Mouse (Mus musculus): ENCODE data around the gene Ubn2.
"Not testable (repeated sequence)": the region's sequence is repeated elsewhere in the genome, so short reads cannot be mapped to it uniquely, and the experiment has no call there.

Ubn2 gene

GRCm38 (mm10) chr6:38433261-38434033 is at the start of gene Ubn2:
Gene Ubn2 (plus strand): TSS chr6:38433950.
- peak; percentile 93 to 98 for DNase-seq (ENCODE audit: low spot score in 2 of 2)

GRCm38 (mm10) chr6:38389671-38390070 is 44.1 kb upstream of the Ubn2 start:
- no peak for DNase-seq (ENCODE audit: low spot score in 2 of 2)

- DNase-seq (ENCODE audit: low spot score in 2 of 2): not testable (repeated sequence)
Measured at GRCm38 (mm10) chr6:38432457-38432856, 1.3 kb upstream of the Ubn2 start.

- peak; percentile 24 to 70 for DNase-seq (ENCODE audit: low spot score in 2 of 2)
Measured at GRCm38 (mm10) chr6:38434055-38435023, 589 bp downstream of the Ubn2 start.

- peak in 1 of 2 experiments; percentile 10 for DNase-seq (ENCODE audit: low spot score in 2 of 2)
Measured at GRCm38 (mm10) chr6:38443842-38444241, 10.1 kb downstream of the Ubn2 start.

- no peak for DNase-seq (ENCODE audit: low spot score in 2 of 2)
Measured at GRCm38 (mm10) chr6:38448295-38448694, 14.5 kb downstream of the Ubn2 start.

GRCm38 (mm10) chr6:38453049-38453448 is 19.3 kb downstream of the Ubn2 start:
- DNase-seq (ENCODE audit: low spot score in 2 of 2): no peak

- not testable (repeated sequence) for DNase-seq (ENCODE audit: low spot score in 2 of 2)
Measured at GRCm38 (mm10) chr6:38456425-38456824, 22.7 kb downstream of the Ubn2 start.

- no peak for DNase-seq (ENCODE audit: low spot score in 2 of 2)
Measured at GRCm38 (mm10) chr6:38458075-38458474, 24.3 kb downstream of the Ubn2 start.

GRCm38 (mm10) chr6:38469591-38469990 is 35.8 kb downstream of the Ubn2 start:
- no peak for DNase-seq (ENCODE audit: low spot score in 2 of 2)

- no peak for DNase-seq (ENCODE audit: low spot score in 2 of 2)
Measured at GRCm38 (mm10) chr6:38481694-38482371, 48.1 kb downstream of the Ubn2 start.

GRCm38 (mm10) chr6:38492550-38492949 is 58.8 kb downstream of the Ubn2 start:
- peak in 1 of 2 experiments; percentile 12 for DNase-seq (ENCODE audit: low spot score in 2 of 2)

GRCm38 (mm10) chr6:38495641-38496040 is 61.9 kb downstream of the Ubn2 start:
- no peak for DNase-seq (ENCODE audit: low spot score in 2 of 2)

GRCm38 (mm10) chr6:38512096-38512495 is 78.3 kb downstream of the Ubn2 start:
- DNase-seq (ENCODE audit: low spot score in 2 of 2): no peak

- no peak for DNase-seq (ENCODE audit: low spot score in 2 of 2)
Measured at GRCm38 (mm10) chr6:38512830-38513229, 79.1 kb downstream of the Ubn2 start.

- no peak for DNase-seq (ENCODE audit: low spot score in 2 of 2)
Measured at GRCm38 (mm10) chr6:38515201-38515600, 81.5 kb downstream of the Ubn2 start.

- peak in 1 of 2 experiments; percentile 48 for DNase-seq (ENCODE audit: low spot score in 2 of 2)
Measured at GRCm38 (mm10) chr6:38523851-38524250, 90.1 kb downstream of the Ubn2 start.

- no peak for DNase-seq (ENCODE audit: low spot score in 2 of 2)
Measured at GRCm38 (mm10) chr6:38531211-38531820, 97.6 kb downstream of the Ubn2 start.

GRCm38 (mm10) chr6:38532500-38533420 is 99.0 kb downstream of the Ubn2 start:
- DNase-seq (ENCODE audit: low spot score in 2 of 2): peak; percentile 34 to 42
